Mouse (Mus musculus) megakaryocyte, embryonic 14.5 days (primary cell): ENCODE measurements at regions not wholly inside any gene's neighbourhood (a gene's known extent, or its start where the extent isn't known, plus 50 kb on each side); places are given as distances from the start of the nearest gene placed in this dataset.

Experiments used
- H3K27me3 ChIP-seq: replicated peaks from 2 replicates; pipeline ENCODE3; 2012; ENCODE audit warnings: inconsistent platforms
- H3K36me3 ChIP-seq: replicated peaks from 2 replicates; pipeline ENCODE3; 2012; ENCODE audit warnings: low read length, inconsistent platforms, mixed read lengths
- H3K4me1 ChIP-seq: 2 replicates; pipeline ENCODE4 v1.6.1; 2012; ENCODE audit warnings: inconsistent platforms
- H3K4me3 ChIP-seq: replicated peaks from 2 replicates; pipeline ENCODE3; 2012; ENCODE audit warnings: moderate library complexity, mild to moderate bottlenecking, inconsistent platforms
- H3K9me3 ChIP-seq: 2 replicates; pipeline ENCODE4 v1.6.1; 2012; ENCODE audit warnings: inconsistent platforms
- FLI1 ChIP-seq: IDR thresholded peaks from 2 replicates; pipeline ENCODE4 v1.6.1; 2012; ENCODE audit warnings: low read length, inconsistent platforms, mixed read lengths
- GATA1 ChIP-seq: IDR thresholded peaks from 3 replicates; pipeline ENCODE4 v1.6.1; 2012; ENCODE audit warnings: mixed read lengths, low read length, inconsistent platforms, borderline replicate concordance

GRCm38 (mm10) chr15:6934564-6934980, 59.8 kb upstream of the Osmr start:
- Histone ChIP-seq H3K4me3 (no peak overlapping the region), H3K27me3 (peaks cover 29% of the 10 kb centered on the region), H3K4me1 (no peaks in the 10 kb centered on the region), H3K36me3 (no peaks in the 10 kb centered on the region), H3K9me3 (0 out of 2 replicates have a peak, but pooled peaks cover 7% of the 10 kb centered on the region)
- TF ChIP-seq FLI1 (no peak), GATA1 (no peak)

GRCm38 (mm10) chr15:6941491-6941890, 66.7 kb upstream of the Osmr start:
- peaks cover 3% of the 10 kb centered on the region; the same call in 1 of the 2 replicates for H3K4me1 ChIP-seq
- no peak overlapping the region for H3K4me3 ChIP-seq
- no peaks in the 10 kb centered on the region for H3K36me3 ChIP-seq
- H3K9me3 ChIP-seq, result peaks cover 13% of the 10 kb centered on the region
- TF ChIP-seq GATA1 (no peak), FLI1 (no peak)
- peaks cover 22% of the 10 kb centered on the region for H3K27me3 ChIP-seq

- no peaks in the 10 kb centered on the region for H3K36me3 ChIP-seq
- TF ChIP-seq GATA1 (no peak), FLI1 (no peak)
- H3K4me1 ChIP-seq, result no peaks in the 10 kb centered on the region
- H3K9me3 ChIP-seq, result peaks cover 15% of the 10 kb centered on the region
- peaks cover 64% of the 10 kb centered on the region for H3K27me3 ChIP-seq
- H3K4me3 ChIP-seq, result no peak overlapping the region
These were observed 74.5 kb upstream of the Osmr start for GRCm38 (mm10) chr15:6949236-6949635.

GRCm38 (mm10) chr15:6949686-6950085, 74.9 kb upstream of the Osmr start:
- peaks cover 68% of the 10 kb centered on the region for H3K27me3 ChIP-seq
- no peak overlapping the region for H3K4me3 ChIP-seq

DNA sequence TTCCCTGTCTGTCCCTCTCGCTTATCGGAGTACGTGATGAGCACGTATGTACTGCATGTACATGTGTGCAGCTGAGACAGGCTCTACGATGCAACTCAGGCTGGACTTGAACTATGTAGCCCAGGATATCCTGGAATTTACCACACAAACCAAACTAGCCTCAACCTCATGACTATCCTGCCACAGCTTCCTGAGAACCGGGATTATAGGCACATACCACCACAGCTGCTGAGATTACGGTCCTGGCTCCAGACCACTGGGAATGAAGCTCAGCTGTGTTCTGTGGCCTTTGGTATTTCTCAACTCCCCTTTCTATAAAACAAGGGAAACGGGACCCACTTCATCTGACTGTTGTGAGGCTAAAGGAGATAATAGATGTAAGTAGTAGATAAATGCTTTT, 75.7 kb upstream of the Osmr start:
- TF ChIP-seq GATA1, result no peak
- no peak for TF ChIP-seq FLI1
- Histone ChIP-seq H3K4me1 (no peaks in the 10 kb centered on the region), H3K4me3 (no peak overlapping the region), H3K36me3 (no peaks in the 10 kb centered on the region), H3K9me3 (peaks cover 6% of the 10 kb centered on the region), H3K27me3 (peaks cover 68% of the 10 kb centered on the region)

More at GRCm38 (mm10) chr15:6949686-6950085, 74.9 kb upstream of the Osmr start:
- TF ChIP-seq GATA1, result no peak
- no peak for TF ChIP-seq FLI1
- H3K9me3 ChIP-seq, result peaks cover 10% of the 10 kb centered on the region
- H3K36me3 ChIP-seq, result no peaks in the 10 kb centered on the region
- H3K4me1 ChIP-seq, result no peaks in the 10 kb centered on the region

DNA sequence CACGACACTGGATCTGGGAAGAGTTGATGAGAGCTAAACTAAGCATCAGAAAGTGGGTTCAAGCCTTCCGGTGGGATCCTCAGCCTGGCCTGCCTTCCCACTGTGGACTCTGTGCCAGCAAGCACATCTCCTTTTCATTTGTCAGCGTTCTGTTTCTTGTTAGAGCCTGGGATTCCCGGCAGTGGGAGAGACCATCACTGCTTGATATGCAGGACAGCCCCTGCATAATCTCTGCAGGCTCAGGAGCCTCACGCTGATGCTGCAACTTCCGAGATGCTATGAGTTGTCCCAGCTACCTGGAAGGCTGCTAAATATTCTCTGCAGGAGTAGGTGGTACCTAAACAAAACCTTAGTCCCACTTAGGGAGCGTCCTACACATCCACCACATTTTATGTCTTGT, 78.8 kb upstream of the Osmr start:
- TF ChIP-seq FLI1 (no peak), GATA1 (no peak)
- Histone ChIP-seq H3K36me3 (no peaks in the 10 kb centered on the region), H3K9me3 (peaks cover 6% of the 10 kb centered on the region)

DNA sequence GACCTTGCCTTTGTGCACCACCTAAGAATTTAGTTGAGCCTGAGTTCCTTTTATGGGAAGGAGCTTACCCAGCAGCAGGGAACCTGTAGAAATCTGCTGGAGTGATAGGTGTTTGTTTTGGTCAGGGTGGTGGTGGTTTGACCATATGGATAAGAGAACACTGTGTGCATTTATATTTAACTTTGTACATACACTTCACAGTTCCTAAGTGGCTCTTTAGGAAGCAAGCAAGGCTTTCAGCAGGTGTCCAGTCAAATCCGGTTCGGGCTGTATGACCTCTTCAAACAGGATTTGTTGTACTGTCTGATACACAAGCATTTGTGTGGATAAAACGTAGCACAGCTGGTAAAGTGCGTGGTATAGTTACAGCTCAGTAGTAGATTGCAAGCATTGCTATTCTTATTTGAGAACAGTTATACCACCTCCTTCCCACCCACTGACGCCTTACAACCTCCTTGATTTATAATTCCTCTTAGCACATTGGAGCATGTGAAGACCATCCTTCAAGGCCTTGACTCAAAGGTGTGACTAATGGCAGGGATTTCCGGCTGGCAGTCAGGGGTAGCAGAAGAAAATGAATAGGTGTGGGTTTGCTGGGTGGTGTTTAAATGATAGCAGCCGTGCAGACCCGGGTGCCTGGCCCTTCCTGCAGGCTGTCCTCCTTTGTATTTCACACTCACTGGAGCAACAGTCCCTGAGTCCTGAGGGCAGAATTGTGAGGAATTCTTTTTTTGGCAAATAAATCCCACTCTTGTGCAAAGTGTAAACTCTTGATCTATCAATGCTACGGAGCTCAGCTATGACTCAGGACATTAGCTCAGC, 79.4 kb upstream of the Osmr start:
- Histone ChIP-seq H3K4me3 (no peak overlapping the region), H3K9me3 (peaks cover 9% of the 10 kb centered on the region), H3K4me1 (no peaks in the 10 kb centered on the region), H3K27me3 (peaks cover 69% of the 10 kb centered on the region), H3K36me3 (no peaks in the 10 kb centered on the region)
- TF ChIP-seq GATA1 (no peak), FLI1 (no peak)

More for the DNA sequence above, 78.8 kb upstream of the Osmr start:
- no peak overlapping the region for H3K4me3 ChIP-seq
- no peaks in the 10 kb centered on the region for H3K4me1 ChIP-seq
- peaks cover 73% of the 10 kb centered on the region for H3K27me3 ChIP-seq

- Histone ChIP-seq H3K36me3 (no peaks in the 10 kb centered on the region), H3K4me3 (no peak overlapping the region), H3K27me3 (peaks cover 44% of the 10 kb centered on the region), H3K4me1 (no peaks in the 10 kb centered on the region), H3K9me3 (0 out of 2 replicates have a peak, but pooled peaks cover 3% of the 10 kb centered on the region)
- TF ChIP-seq GATA1 (no peak), FLI1 (no peak)
These were observed 85.1 kb upstream of the Osmr start for GRCm38 (mm10) chr15:6959911-6960310.

- no peaks in the 10 kb centered on the region for H3K36me3 ChIP-seq
- H3K27me3 ChIP-seq, result peaks cover 39% of the 10 kb centered on the region
- 0 out of 2 replicates have a peak, but pooled peaks cover 3% of the 10 kb centered on the region for H3K9me3 ChIP-seq
- no peak overlapping the region for H3K4me3 ChIP-seq
- TF ChIP-seq GATA1 (no peak), FLI1 (no peak)
- H3K4me1 ChIP-seq, result no peaks in the 10 kb centered on the region
These were observed 86.3 kb upstream of the Osmr start for GRCm38 (mm10) chr15:6960753-6961746.
